Mouse (Mus musculus) right cerebral cortex, adult 18-20 months (tissue): ENCODE results near the gene Dmbx1.

Experiments
- DNase-seq: peaks from one replicate; pipeline ENCODE4 v3.0.0; 2022; ENCODE audit warnings: mixed read lengths

Gene Dmbx1

GRCm38 (mm10) chr4:115939295-115940102 lies at the start of gene Dmbx1:
Dmbx1 (minus strand) TSS chr4:115939926.
- DNase-seq: no peak

GRCm38 (mm10) chr4:115989382-115989781 lies 49.7 kb upstream of the Dmbx1 start:
- DNase-seq: no peak

- no peak for DNase-seq
Observed at GRCm38 (mm10) chr4:115987858-115988530, 48.3 kb upstream of the Dmbx1 start.

GRCm38 (mm10) chr4:115987436-115987835 lies 47.7 kb upstream of the Dmbx1 start:
- no peak for DNase-seq

GRCm38 (mm10) chr4:115984967-115985366 lies 45.2 kb upstream of the Dmbx1 start:
- no peak for DNase-seq

GRCm38 (mm10) chr4:115984111-115984510 lies 44.4 kb upstream of the Dmbx1 start:
- peak; percentile 78 for DNase-seq

GRCm38 (mm10) chr4:115980676-115981075 lies 41.0 kb upstream of the Dmbx1 start:
- DNase-seq: peak; percentile 71

GRCm38 (mm10) chr4:115979437-115979836 lies 39.7 kb upstream of the Dmbx1 start:
- no peak for DNase-seq

GRCm38 (mm10) chr4:115978911-115979310 lies 39.2 kb upstream of the Dmbx1 start:
- DNase-seq: no peak

- no peak for DNase-seq
Observed at GRCm38 (mm10) chr4:115972543-115972942, 32.8 kb upstream of the Dmbx1 start.

GRCm38 (mm10) chr4:115964446-115964845 lies 24.7 kb upstream of the Dmbx1 start:
- DNase-seq: no peak

GRCm38 (mm10) chr4:115963751-115964150 lies 24.0 kb upstream of the Dmbx1 start:
- no peak for DNase-seq

GRCm38 (mm10) chr4:115962671-115963412 lies 23.1 kb upstream of the Dmbx1 start:
- peak; percentile 38 for DNase-seq

GRCm38 (mm10) chr4:115961991-115962390 lies 22.3 kb upstream of the Dmbx1 start:
- no peak for DNase-seq

GRCm38 (mm10) chr4:115959546-115959945 lies 19.8 kb upstream of the Dmbx1 start:
- DNase-seq: no peak

- DNase-seq: no peak
Observed at GRCm38 (mm10) chr4:115955494-115955775, 15.7 kb upstream of the Dmbx1 start.

- no peak for DNase-seq
Observed at GRCm38 (mm10) chr4:115954656-115955493, 15.1 kb upstream of the Dmbx1 start.

GRCm38 (mm10) chr4:115953559-115953958 lies 13.8 kb upstream of the Dmbx1 start:
- no peak for DNase-seq

GRCm38 (mm10) chr4:115952758-115953157 lies 13.0 kb upstream of the Dmbx1 start:
- DNase-seq: peak; percentile 44

GRCm38 (mm10) chr4:115943669-115944314 lies 4.1 kb upstream of the Dmbx1 start:
- DNase-seq: no peak

GRCm38 (mm10) chr4:115941242-115941820 lies 1.6 kb upstream of the Dmbx1 start:
- no peak for DNase-seq

GRCm38 (mm10) chr4:115940681-115941080 lies 955 bp upstream of the Dmbx1 start:
- no peak for DNase-seq
